Mouse (Mus musculus) heart, embryonic 12.5 days (tissue): ENCODE measurements around the gene Mt3. TPM values are rescaled to one million over a fixed set of nuclear protein-coding genes. Genes with fewer than 3 reads are reported as not detected.
"Not testable (repeated sequence)": the region's sequence is repeated elsewhere in the genome, so short reads cannot be mapped to it uniquely, and the experiment has no call there.

Experiments
- ATAC-seq: fragments of 200-750 bp; cut with Nextera tagmentation; 2 replicates; pipeline ENCODE4 v1.8.0; 2017; ENCODE audit warnings: moderate TSS enrichment, moderate library complexity; ENCODE audit not compliant: insufficient number of reproducible peaks, low FRiP score
- H3K27ac ChIP-seq: fragments of 300-500 bp; sonication (generic); 2 replicates; pipeline ENCODE4 v1.5.1; 2016; ENCODE audit warnings: mild to moderate bottlenecking, moderate library complexity; ENCODE audit not compliant: poor library complexity, severe bottlenecking
- H3K27me3 ChIP-seq: fragments of 300-500 bp; sonication (generic); replicated peaks from 2 replicates; pipeline ENCODE4 v1.6.1; 2016; ENCODE audit warnings: mild to moderate bottlenecking, moderate library complexity
- H3K36me3 ChIP-seq: fragments of 300-500 bp; sonication (generic); 2 replicates; pipeline ENCODE4 v1.6.1; 2016; ENCODE audit warnings: mild to moderate bottlenecking, moderate library complexity
- H3K4me1 ChIP-seq: fragments of 300-500 bp; sonication (generic); replicated peaks from 2 replicates; pipeline ENCODE4 v1.6.1; 2016; ENCODE audit warnings: mild to moderate bottlenecking
- H3K4me2 ChIP-seq: fragments of 300-500 bp; sonication (generic); 2 replicates; pipeline ENCODE4 v1.6.1; 2016; ENCODE audit warnings: mild to moderate bottlenecking, moderate library complexity
- H3K4me3 ChIP-seq: fragments of 300-500 bp; sonication (generic); 2 replicates; pipeline ENCODE4 v1.5.1; 2016; ENCODE audit warnings: mild to moderate bottlenecking
- H3K9ac ChIP-seq: fragments of 300-500 bp; sonication (generic); 2 replicates; pipeline ENCODE4 v1.6.1; 2016; ENCODE audit warnings: mild to moderate bottlenecking, moderate library complexity
- H3K9me3 ChIP-seq: fragments of 300-500 bp; sonication (generic); replicated peaks from 2 replicates; pipeline ENCODE4 v1.6.1; 2016; ENCODE audit warnings: mild to moderate bottlenecking, moderate library complexity
- WGBS: fragments of 180-500 bp; shearing (Covaris S2); methylation state at CpG from one replicate; pipeline ENCODE4 v1.1.7; 2016; 5-methylcytosine and 5-hydroxymethylcytosine counted together
- polyA plus RNA-seq: library from polyadenylated mRNA; unstranded; fragments of >200 nt; fragmentation: Nextera tagmentation; extraction: Ambion mirVana; gene quantifications from 2 replicates; pipeline ENCODE4 v1.2.1, GENCODE M21; 2016

The Mt3 gene
- polyA plus RNA-seq, 1 experiment from 2014 or later = 24.7 TPM

GRCm38 (mm10) chr8:94150925-94151324 is 1.5 kb upstream of the Mt3 start:
- Histone ChIP-seq H3K4me1 (peaks cover 29% of the 10 kb centered on the region), H3K27me3 (peaks cover 23% of the 10 kb centered on the region), H3K4me2 (no peak overlapping the region), H3K9me3 (no peaks in the 10 kb centered on the region), H3K4me3 (no peak overlapping the region), H3K36me3 (no peaks in the 10 kb centered on the region), H3K9ac (no peak overlapping the region), H3K27ac (no peak overlapping the region)
- WGBS = 70% methylated on average over 5 of the region's 5 CpGs
- peak; percentile 75 for ATAC-seq

GRCm38 (mm10) chr8:94153451-94153850 is 1.0 kb downstream of the Mt3 start:
- Histone ChIP-seq H3K4me3 (peak overlapping the region; percentile 45), H3K27me3 (peaks cover 23% of the 10 kb centered on the region), H3K9me3 (no peaks in the 10 kb centered on the region), H3K4me2 (peak overlapping the region; percentile 80), H3K36me3 (no peaks in the 10 kb centered on the region), H3K27ac (no peak overlapping the region), H3K4me1 (peaks cover 34% of the 10 kb centered on the region), H3K9ac (no peak overlapping the region)
- ATAC-seq = 0 out of 2 replicates have a peak, but pooled peaks have one; percentile 34
- WGBS = 25% methylated on average over 7 of the region's 7 CpGs

- no peaks in the 10 kb centered on the region for H3K36me3 ChIP-seq
- no peak for ATAC-seq
- H3K27me3 ChIP-seq = peaks cover 23% of the 10 kb centered on the region
- no peaks in the 10 kb centered on the region for H3K9me3 ChIP-seq
- no peak overlapping the region for H3K4me3 ChIP-seq
- H3K4me1 ChIP-seq = peaks cover 34% of the 10 kb centered on the region
- no peak overlapping the region for H3K9ac ChIP-seq
- 42% methylated on average over 6 of the region's 6 CpGs for WGBS
- no peak overlapping the region for H3K4me2 ChIP-seq
- H3K27ac ChIP-seq = no peak overlapping the region
Measured at GRCm38 (mm10) chr8:94154537-94154936, 2.1 kb downstream of the Mt3 start.

GRCm38 (mm10) chr8:94156092-94156491 is 3.7 kb downstream of the Mt3 start:
- H3K4me3 ChIP-seq = no peak overlapping the region
- no peak overlapping the region for H3K27ac ChIP-seq
- no peak for ATAC-seq
- H3K27me3 ChIP-seq = peaks cover 22% of the 10 kb centered on the region
- H3K9me3 ChIP-seq = no peaks in the 10 kb centered on the region
- H3K9ac ChIP-seq = no peak overlapping the region
- H3K4me2 ChIP-seq = no peak overlapping the region
- H3K36me3 ChIP-seq = no peaks in the 10 kb centered on the region
- 50% methylated on average over 4 of the region's 4 CpGs for WGBS
- peaks cover 34% of the 10 kb centered on the region for H3K4me1 ChIP-seq

GRCm38 (mm10) chr8:94165772-94166171 is 13.4 kb downstream of the Mt3 start:
- H3K27me3 ChIP-seq = peaks cover 21% of the 10 kb centered on the region
- not testable (repeated sequence) for H3K36me3 ChIP-seq, H3K9ac ChIP-seq, H3K4me3 ChIP-seq, H3K4me2 ChIP-seq, H3K4me1 ChIP-seq, ATAC-seq, H3K27ac ChIP-seq, H3K9me3 ChIP-seq
- WGBS = 64% methylated on average over 8 of the region's 8 CpGs

GRCm38 (mm10) chr8:94167244-94167643 is 14.8 kb downstream of the Mt3 start:
- Histone ChIP-seq H3K9ac (no peak overlapping the region), H3K4me3 (no peak overlapping the region), H3K9me3 (no peaks in the 10 kb centered on the region; the same call in 1 of the 2 replicates), H3K36me3 (no peaks in the 10 kb centered on the region), H3K4me2 (peak overlapping the region; percentile 52), H3K4me1 (peaks cover 6% of the 10 kb centered on the region), H3K27ac (no peak overlapping the region), H3K27me3 (peaks cover 36% of the 10 kb centered on the region)
- ATAC-seq = no peak
- WGBS = 3% methylated on average over 6 of the region's 6 CpGs

GRCm38 (mm10) chr8:94169547-94169946 is 17.1 kb downstream of the Mt3 start:
- WGBS = 74% methylated on average over 5 of the region's 5 CpGs
- Histone ChIP-seq H3K4me2 (no peak overlapping the region), H3K36me3 (no peaks in the 10 kb centered on the region), H3K9ac (no peak overlapping the region), H3K27ac (no peak overlapping the region), H3K27me3 (peaks cover 59% of the 10 kb centered on the region), H3K4me1 (peaks cover 14% of the 10 kb centered on the region), H3K4me3 (no peak overlapping the region), H3K9me3 (no peaks in the 10 kb centered on the region; the same call in 1 of the 2 replicates)
- no peak for ATAC-seq

GRCm38 (mm10) chr8:94171321-94171755 is 18.9 kb downstream of the Mt3 start:
- Histone ChIP-seq H3K9ac (peak overlapping the region; percentile 22; the same call in 1 of the 2 replicates), H3K27ac (no peak overlapping the region), H3K27me3 (peaks cover 75% of the 10 kb centered on the region), H3K4me1 (peaks cover 14% of the 10 kb centered on the region), H3K4me3 (peak overlapping the region; percentile 61), H3K4me2 (peak overlapping the region; percentile 88), H3K9me3 (no peaks in the 10 kb centered on the region), H3K36me3 (no peaks in the 10 kb centered on the region)
- WGBS = 37% methylated on average over 10 of the region's 10 CpGs
- ATAC-seq = no peak

- Histone ChIP-seq H3K4me1 (peaks cover 14% of the 10 kb centered on the region), H3K4me2 (peak within 1 kb of the TSS; percentile 88), H3K9me3 (no peaks in the 10 kb centered on the region), H3K36me3 (no peaks in the 10 kb centered on the region), H3K9ac (peak within 1 kb of the TSS; percentile 67), H3K27me3 (peaks cover 84% of the 10 kb centered on the region), H3K27ac (0 out of 2 replicates have a peak within 1 kb of the TSS, but pooled peaks have one; percentile 1), H3K4me3 (peak within 1 kb of the TSS; percentile 61)
- WGBS = under 1% methylated on average over 56 of the region's 56 CpGs
- peak; percentile 90 for ATAC-seq
Measured at GRCm38 (mm10) chr8:94172075-94172808, 19.8 kb downstream of the Mt3 start, which contains the start of gene Mt2. Mt2 (plus strand) TSS chr8:94172664.

GRCm38 (mm10) chr8:94172809-94173732 is 20.7 kb downstream of the Mt3 start:
- no peak overlapping the region for H3K27ac ChIP-seq
- 0 out of 2 replicates have a peak, but pooled peaks have one; percentile 26 for ATAC-seq

More at GRCm38 (mm10) chr8:94172809-94173732, 20.7 kb downstream of the Mt3 start:
- Histone ChIP-seq H3K4me2 (peak overlapping the region; percentile 88), H3K4me1 (peaks cover 14% of the 10 kb centered on the region), H3K27me3 (peaks cover 89% of the 10 kb centered on the region), H3K4me3 (peak overlapping the region; percentile 61), H3K9ac (peak overlapping the region; percentile 67), H3K9me3 (no peaks in the 10 kb centered on the region), H3K36me3 (no peaks in the 10 kb centered on the region)
- WGBS = 3% methylated on average over 39 of the region's 39 CpGs
